Mouse (Mus musculus): Measurements from ENCODE around the gene Hbb-y. TPM values are rescaled to one million over a fixed set of nuclear protein-coding genes. Genes with fewer than 3 reads are reported as not detected.
"Not testable (repeated sequence)": the region's sequence is repeated elsewhere in the genome, so short reads cannot be mapped to it uniquely, and the experiment has no call there.

The Hbb-y gene
- total and polyA plus RNA-seq, 3 experiments, result not detected

GRCm38 (mm10) chr7:103844525-103845325, 8.3 kb downstream of the Hbb-y start:
- TF ChIP-seq POLR2A (IDR thresholded peaks at IDR 0.05; ENCODE audit: insufficient read depth, low read depth, low read length), result no peak
- TF ChIP-seq CTCF (IDR thresholded peaks at IDR 0.05), result no peak
- no peak for TF ChIP-seq EP300 (IDR thresholded peaks at IDR 0.05; ENCODE audit: insufficient read depth, low read depth, low read length)
- 27% methylated on average over 2 of the region's 2 CpGs for WGBS
- no peaks in the 10 kb centered on the region for H3K36me3 ChIP-seq (ENCODE audit: control insufficient read depth, insufficient read depth, low read length)
- no peak overlapping the region for H3K27ac ChIP-seq
- no peak overlapping the region for H3K9ac ChIP-seq (ENCODE audit: low read depth, low read length)
- no peaks in the 10 kb centered on the region for H3K4me1 ChIP-seq (ENCODE audit: control insufficient read depth, insufficient read depth, low read length)
- no peak for DNase-seq
- no peaks in the 10 kb centered on the region for H3K27me3 ChIP-seq (ENCODE audit: control insufficient read depth, insufficient read depth, low read length)
- intact Hi-C loops (cut with DNase I), result no loop called here
- H3K79me2 ChIP-seq (replicated peaks; ENCODE audit: control insufficient read depth, insufficient read depth, low read length), result no peaks in the 10 kb centered on the region
- no peak overlapping the region for H3K4me3 ChIP-seq

GRCm38 (mm10) chr7:103843034-103843433, 10.0 kb downstream of the Hbb-y start, which contains the start of gene Hbb-bh1:
Hbb-bh1 (minus strand) TSS chr7:103843164.
- no peak within 1 kb of the TSS for H3K9ac ChIP-seq (ENCODE audit: low read depth, low read length)
- no peak for DNase-seq
- intact Hi-C loops (cut with DNase I), result no loop called here
- no peak within 1 kb of the TSS for H3K4me3 ChIP-seq
- no peak for TF ChIP-seq CTCF (IDR thresholded peaks at IDR 0.05)
- no peak for TF ChIP-seq POLR2A (IDR thresholded peaks at IDR 0.05; ENCODE audit: insufficient read depth, low read depth, low read length)
- no peak for TF ChIP-seq EP300 (IDR thresholded peaks at IDR 0.05; ENCODE audit: insufficient read depth, low read depth, low read length)
- no peak within 1 kb of the TSS for H3K27ac ChIP-seq
- WGBS, result 88% methylated on average over 2 of the region's 2 CpGs
- no peaks in the 10 kb centered on the region for H3K79me2 ChIP-seq (replicated peaks; ENCODE audit: control insufficient read depth, insufficient read depth, low read length)
- H3K4me1 ChIP-seq (ENCODE audit: control insufficient read depth, insufficient read depth, low read length), result no peaks in the 10 kb centered on the region
- H3K36me3 ChIP-seq (ENCODE audit: control insufficient read depth, insufficient read depth, low read length), result no peaks in the 10 kb centered on the region
- H3K27me3 ChIP-seq (ENCODE audit: control insufficient read depth, insufficient read depth, low read length), result no peaks in the 10 kb centered on the region

- intact Hi-C loops (cut with DNase I), result no loop called here
- Histone ChIP-seq H3K27me3 (ENCODE audit: control insufficient read depth, insufficient read depth, low read length) (no peaks in the 10 kb centered on the region), H3K27ac (no peak within 1 kb of the TSS), H3K9ac (ENCODE audit: low read depth, low read length) (no peak within 1 kb of the TSS), H3K79me2 (replicated peaks; ENCODE audit: control insufficient read depth, insufficient read depth, low read length) (no peaks in the 10 kb centered on the region), H3K4me3 (no peak within 1 kb of the TSS), H3K4me1 (ENCODE audit: control insufficient read depth, insufficient read depth, low read length) (no peaks in the 10 kb centered on the region), H3K36me3 (ENCODE audit: control insufficient read depth, insufficient read depth, low read length) (no peaks in the 10 kb centered on the region)
- TF ChIP-seq EP300 (IDR thresholded peaks at IDR 0.05; ENCODE audit: insufficient read depth, low read depth, low read length), result no peak
- no peak for TF ChIP-seq CTCF (IDR thresholded peaks at IDR 0.05)
- no peak for TF ChIP-seq POLR2A (IDR thresholded peaks at IDR 0.05; ENCODE audit: insufficient read depth, low read depth, low read length)
- no peak for DNase-seq
- 59% methylated on average over 3 of the region's 3 CpGs for WGBS
Observed at GRCm38 (mm10) chr7:103840268-103840667, 12.7 kb downstream of the Hbb-y start, which contains the start of gene Hbb-bh2. Hbb-bh2 (minus strand) TSS chr7:103840520.

GRCm38 (mm10) chr7:103827808-103828207, 25.2 kb downstream of the Hbb-y start, which contains the start of gene Hbb-bs:
Hbb-bs (minus strand) TSS chr7:103828096.
- intact Hi-C loops (cut with DNase I), result no loop called here
- H3K4me1 ChIP-seq (ENCODE audit: control insufficient read depth, insufficient read depth, low read length), result no peaks in the 10 kb centered on the region
- H3K9ac ChIP-seq (ENCODE audit: low read depth, low read length), result no peak within 1 kb of the TSS
- no peaks in the 10 kb centered on the region for H3K79me2 ChIP-seq (replicated peaks; ENCODE audit: control insufficient read depth, insufficient read depth, low read length)
- H3K4me3 ChIP-seq, result no peak within 1 kb of the TSS
- no peak within 1 kb of the TSS for H3K27ac ChIP-seq
- TF ChIP-seq CTCF (IDR thresholded peaks at IDR 0.05) (no peak), EP300 (IDR thresholded peaks at IDR 0.05; ENCODE audit: insufficient read depth, low read depth, low read length) (no peak), POLR2A (IDR thresholded peaks at IDR 0.05; ENCODE audit: insufficient read depth, low read depth, low read length) (no peak)
- H3K36me3 ChIP-seq (ENCODE audit: control insufficient read depth, insufficient read depth, low read length), result no peaks in the 10 kb centered on the region
- no peak for DNase-seq
- H3K27me3 ChIP-seq (ENCODE audit: control insufficient read depth, insufficient read depth, low read length), result no peaks in the 10 kb centered on the region
- WGBS, result 92% methylated on average over 4 of the region's 4 CpGs

GRCm38 (mm10) chr7:103827139-103827538, 25.9 kb downstream of the Hbb-y start:
- H3K4me3 ChIP-seq; H3K79me2 ChIP-seq (replicated peaks; ENCODE audit: control insufficient read depth, insufficient read depth, low read length); H3K27ac ChIP-seq; DNase-seq; H3K9ac ChIP-seq (ENCODE audit: low read depth, low read length); H3K36me3 ChIP-seq (ENCODE audit: control insufficient read depth, insufficient read depth, low read length); H3K4me1 ChIP-seq (ENCODE audit: control insufficient read depth, insufficient read depth, low read length); intact Hi-C loops (cut with DNase I); H3K27me3 ChIP-seq (ENCODE audit: control insufficient read depth, insufficient read depth, low read length): not testable (repeated sequence)
- WGBS, result no CpG with 5 or more reads among the region's 2 CpGs

GRCm38 (mm10) chr7:103826255-103826887, 26.6 kb downstream of the Hbb-y start:
- DNase-seq, result no peak
- no peaks in the 10 kb centered on the region for H3K36me3 ChIP-seq (ENCODE audit: control insufficient read depth, insufficient read depth, low read length)

More at GRCm38 (mm10) chr7:103826255-103826887, 26.6 kb downstream of the Hbb-y start:
- WGBS, result 32% methylated on average over 3 of the region's 3 CpGs
- Histone ChIP-seq H3K27ac (no peak overlapping the region), H3K4me3 (no peak overlapping the region), H3K79me2 (replicated peaks; ENCODE audit: control insufficient read depth, insufficient read depth, low read length) (no peaks in the 10 kb centered on the region), H3K9ac (ENCODE audit: low read depth, low read length) (no peak overlapping the region), H3K4me1 (ENCODE audit: control insufficient read depth, insufficient read depth, low read length) (no peaks in the 10 kb centered on the region), H3K27me3 (ENCODE audit: control insufficient read depth, insufficient read depth, low read length) (no peaks in the 10 kb centered on the region)
- TF ChIP-seq CTCF (IDR thresholded peaks at IDR 0.05) (no peak), POLR2A (IDR thresholded peaks at IDR 0.05; ENCODE audit: insufficient read depth, low read depth, low read length) (no peak), EP300 (IDR thresholded peaks at IDR 0.05; ENCODE audit: insufficient read depth, low read depth, low read length) (no peak)
- intact Hi-C loops (cut with DNase I), result no loop called here
